Mouse (Mus musculus): ENCODE measurements at regions not wholly inside any gene's neighbourhood (a gene's known extent, or its start where the extent isn't known, plus 50 kb on each side); places are given as distances from the start of the nearest gene placed in this dataset.

- Histone ChIP-seq H3K9ac (ENCODE audit: low read depth, low read length) (no peak overlapping the region), H3K27me3 (ENCODE audit: control insufficient read depth, insufficient read depth, low read length) (no peaks in the 10 kb centered on the region), H3K4me2 (replicated peaks; ENCODE audit: low read depth, low read length) (no peak overlapping the region), H3K4me1 (ENCODE audit: control insufficient read depth, insufficient read depth, low read length) (no peaks in the 10 kb centered on the region), H3K9me3 (ENCODE audit: control insufficient read depth, low read length) (no peaks in the 10 kb centered on the region), H3K27ac (ENCODE audit: low read depth, low read length) (no peak overlapping the region), H3K4me3 (ENCODE audit: low read length) (no peak overlapping the region), H3K36me3 (ENCODE audit: control insufficient read depth, insufficient read depth, low read length) (no peaks in the 10 kb centered on the region)
- 91% methylated on average over 9 of the region's 9 CpGs for WGBS
- no peak for ATAC-seq (ENCODE audit: low FRiP score, low TSS enrichment)
These were observed 324.9 kb upstream of the Ptchd4 start for GRCm38 (mm10) chr17:41990804-41991203.

GRCm38 (mm10) chr17:42008415-42008814 is 307.3 kb upstream of the Ptchd4 start:
- H3K9ac ChIP-seq (ENCODE audit: low read depth, low read length) = no peak overlapping the region
- no peaks in the 10 kb centered on the region for H3K9me3 ChIP-seq (ENCODE audit: control insufficient read depth, low read length)
- no peak overlapping the region for H3K4me3 ChIP-seq (ENCODE audit: low read length)
- no peak for ATAC-seq (ENCODE audit: low FRiP score, low TSS enrichment)
- no peak overlapping the region for H3K27ac ChIP-seq (ENCODE audit: low read depth, low read length)
- H3K36me3 ChIP-seq (ENCODE audit: control insufficient read depth, insufficient read depth, low read length) = no peaks in the 10 kb centered on the region
- H3K4me2 ChIP-seq (replicated peaks; ENCODE audit: low read depth, low read length) = no peak overlapping the region
- H3K4me1 ChIP-seq (ENCODE audit: control insufficient read depth, insufficient read depth, low read length) = no peaks in the 10 kb centered on the region
- no peaks in the 10 kb centered on the region for H3K27me3 ChIP-seq (ENCODE audit: control insufficient read depth, insufficient read depth, low read length)

- H3K9me3 ChIP-seq (ENCODE audit: control insufficient read depth, low read length) = no peaks in the 10 kb centered on the region
- WGBS = 80% methylated on average over 2 of the region's 2 CpGs
- no peaks in the 10 kb centered on the region for H3K27me3 ChIP-seq (ENCODE audit: control insufficient read depth, insufficient read depth, low read length)
- H3K4me3 ChIP-seq (ENCODE audit: low read length) = no peak overlapping the region
- H3K36me3 ChIP-seq (ENCODE audit: control insufficient read depth, insufficient read depth, low read length) = no peaks in the 10 kb centered on the region
- no peak overlapping the region for H3K9ac ChIP-seq (ENCODE audit: low read depth, low read length)
- no peak; the same call in 1 of the 2 replicates for ATAC-seq (ENCODE audit: low FRiP score, low TSS enrichment)
- H3K4me1 ChIP-seq (ENCODE audit: control insufficient read depth, insufficient read depth, low read length) = no peaks in the 10 kb centered on the region
- no peak overlapping the region for H3K4me2 ChIP-seq (replicated peaks; ENCODE audit: low read depth, low read length)
- no peak overlapping the region for H3K27ac ChIP-seq (ENCODE audit: low read depth, low read length)
These were observed 291.5 kb upstream of the Ptchd4 start for GRCm38 (mm10) chr17:42024295-42024694.

GRCm38 (mm10) chr17:42027253-42027652 is 288.5 kb upstream of the Ptchd4 start:
- Histone ChIP-seq H3K36me3 (ENCODE audit: control insufficient read depth, insufficient read depth, low read length) (no peaks in the 10 kb centered on the region), H3K4me3 (ENCODE audit: low read length) (no peak overlapping the region), H3K4me2 (replicated peaks; ENCODE audit: low read depth, low read length) (no peak overlapping the region), H3K27me3 (ENCODE audit: control insufficient read depth, insufficient read depth, low read length) (no peaks in the 10 kb centered on the region), H3K27ac (ENCODE audit: low read depth, low read length) (no peak overlapping the region), H3K9me3 (ENCODE audit: control insufficient read depth, low read length) (no peaks in the 10 kb centered on the region), H3K4me1 (ENCODE audit: control insufficient read depth, insufficient read depth, low read length) (no peaks in the 10 kb centered on the region), H3K9ac (ENCODE audit: low read depth, low read length) (no peak overlapping the region)
- no peak for ATAC-seq (ENCODE audit: low FRiP score, low TSS enrichment)

GRCm38 (mm10) chr17:42029452-42029851 is 286.3 kb upstream of the Ptchd4 start:
- no peak overlapping the region for H3K4me2 ChIP-seq (replicated peaks; ENCODE audit: low read depth, low read length)
- ATAC-seq (ENCODE audit: low FRiP score, low TSS enrichment) = no peak
- H3K4me1 ChIP-seq (ENCODE audit: control insufficient read depth, insufficient read depth, low read length) = no peaks in the 10 kb centered on the region
- no peaks in the 10 kb centered on the region for H3K27me3 ChIP-seq (ENCODE audit: control insufficient read depth, insufficient read depth, low read length)
- H3K27ac ChIP-seq (ENCODE audit: low read depth, low read length) = no peak overlapping the region
- no peak overlapping the region for H3K9ac ChIP-seq (ENCODE audit: low read depth, low read length)
- 84% methylated on average over 3 of the region's 3 CpGs for WGBS
- no peaks in the 10 kb centered on the region for H3K36me3 ChIP-seq (ENCODE audit: control insufficient read depth, insufficient read depth, low read length)
- H3K9me3 ChIP-seq (ENCODE audit: control insufficient read depth, low read length) = no peaks in the 10 kb centered on the region
- H3K4me3 ChIP-seq (ENCODE audit: low read length) = no peak overlapping the region

- no peak overlapping the region for H3K4me3 ChIP-seq (ENCODE audit: low read length)
- H3K36me3 ChIP-seq (ENCODE audit: control insufficient read depth, insufficient read depth, low read length) = no peaks in the 10 kb centered on the region
- H3K4me2 ChIP-seq (replicated peaks; ENCODE audit: low read depth, low read length) = no peak overlapping the region
- H3K9me3 ChIP-seq (ENCODE audit: control insufficient read depth, low read length) = no peaks in the 10 kb centered on the region
- H3K9ac ChIP-seq (ENCODE audit: low read depth, low read length) = no peak overlapping the region
- no peak overlapping the region for H3K27ac ChIP-seq (ENCODE audit: low read depth, low read length)
- no peak for ATAC-seq (ENCODE audit: low FRiP score, low TSS enrichment)
- H3K4me1 ChIP-seq (ENCODE audit: control insufficient read depth, insufficient read depth, low read length) = no peaks in the 10 kb centered on the region
- WGBS = 97% methylated on average over 2 of the region's 2 CpGs
- no peaks in the 10 kb centered on the region for H3K27me3 ChIP-seq (ENCODE audit: control insufficient read depth, insufficient read depth, low read length)
These were observed 278.7 kb upstream of the Ptchd4 start for GRCm38 (mm10) chr17:42037089-42037488.

- ATAC-seq (ENCODE audit: low FRiP score, low TSS enrichment) = peak; percentile 55; the same call in 1 of the 2 replicates
- H3K4me3 ChIP-seq (ENCODE audit: low read length) = no peak overlapping the region
- H3K27ac ChIP-seq (ENCODE audit: low read depth, low read length) = no peak overlapping the region
- no peaks in the 10 kb centered on the region for H3K9me3 ChIP-seq (ENCODE audit: control insufficient read depth, low read length)
- H3K4me1 ChIP-seq (ENCODE audit: control insufficient read depth, insufficient read depth, low read length) = no peaks in the 10 kb centered on the region
- no peak overlapping the region for H3K4me2 ChIP-seq (replicated peaks; ENCODE audit: low read depth, low read length)
- no peaks in the 10 kb centered on the region for H3K36me3 ChIP-seq (ENCODE audit: control insufficient read depth, insufficient read depth, low read length)
- no peaks in the 10 kb centered on the region for H3K27me3 ChIP-seq (ENCODE audit: control insufficient read depth, insufficient read depth, low read length)
- WGBS = 68% methylated on average over 5 of the region's 5 CpGs
- H3K9ac ChIP-seq (ENCODE audit: low read depth, low read length) = no peak overlapping the region
These were observed 265.8 kb upstream of the Ptchd4 start for GRCm38 (mm10) chr17:42049779-42050515.

GRCm38 (mm10) chr17:42090764-42091452 is 224.8 kb upstream of the Ptchd4 start:
- no peaks in the 10 kb centered on the region for H3K9me3 ChIP-seq (ENCODE audit: control insufficient read depth, low read length)
- no peak overlapping the region for H3K4me2 ChIP-seq (replicated peaks; ENCODE audit: low read depth, low read length)
- H3K27ac ChIP-seq (ENCODE audit: low read depth, low read length) = no peak overlapping the region
- no peak for ATAC-seq (ENCODE audit: low FRiP score, low TSS enrichment)
- no peak overlapping the region for H3K9ac ChIP-seq (ENCODE audit: low read depth, low read length)
- H3K36me3 ChIP-seq (ENCODE audit: control insufficient read depth, insufficient read depth, low read length) = no peaks in the 10 kb centered on the region
- WGBS = 78% methylated on average over 2 of the region's 2 CpGs
- H3K27me3 ChIP-seq (ENCODE audit: control insufficient read depth, insufficient read depth, low read length) = no peaks in the 10 kb centered on the region
- H3K4me1 ChIP-seq (ENCODE audit: control insufficient read depth, insufficient read depth, low read length) = no peaks in the 10 kb centered on the region
- H3K4me3 ChIP-seq (ENCODE audit: low read length) = no peak overlapping the region

- Histone ChIP-seq H3K36me3 (ENCODE audit: control insufficient read depth, insufficient read depth, low read length) (no peaks in the 10 kb centered on the region), H3K9me3 (ENCODE audit: control insufficient read depth, low read length) (no peaks in the 10 kb centered on the region), H3K9ac (ENCODE audit: low read depth, low read length) (no peak overlapping the region), H3K4me3 (ENCODE audit: low read length) (no peak overlapping the region), H3K4me1 (ENCODE audit: control insufficient read depth, insufficient read depth, low read length) (no peaks in the 10 kb centered on the region), H3K4me2 (replicated peaks; ENCODE audit: low read depth, low read length) (no peak overlapping the region), H3K27ac (ENCODE audit: low read depth, low read length) (no peak overlapping the region), H3K27me3 (ENCODE audit: control insufficient read depth, insufficient read depth, low read length) (no peaks in the 10 kb centered on the region)
- 26% methylated on average over 1 of the region's 1 CpGs for WGBS
- ATAC-seq (ENCODE audit: low FRiP score, low TSS enrichment) = peak; percentile 90
These were observed 202.1 kb upstream of the Ptchd4 start for GRCm38 (mm10) chr17:42113684-42114083.

Measured in kidney, embryonic 14.5 days (tissue).